Mouse (Mus musculus): Measurements from ENCODE around the gene Phldb2. TPM values are rescaled to one million over a fixed set of nuclear protein-coding genes. Genes with fewer than 3 reads are reported as not detected.
A peak's percentile ranks its signal among the peaks of the same experiment; 100 is the strongest.

Gene Phldb2
- polyA plus RNA-seq, 1 experiment: 55.4 TPM

GRCm38 (mm10) chr16:45986236-45986635, 32.8 kb upstream of the Phldb2 start:
- WGBS: 43% methylated on average over 1 of the region's 1 CpGs

GRCm38 (mm10) chr16:45984610-45985606, 31.5 kb upstream of the Phldb2 start:
- Histone ChIP-seq H3K4me1 (ENCODE audit: control insufficient read depth, insufficient read depth, low read length) (peaks cover 5% of the 10 kb centered on the region; the same call in 1 of the 2 replicates), H3K4me3 (ENCODE audit: insufficient read depth, low read depth, low read length) (no peak overlapping the region), H3K27ac (ENCODE audit: insufficient read depth, low read depth, low read length) (no peak overlapping the region), H3K36me3 (ENCODE audit: control insufficient read depth, insufficient read depth, low read length) (no peaks in the 10 kb centered on the region), H3K27me3 (replicated peaks; ENCODE audit: control insufficient read depth, insufficient read depth, low read length) (no peaks in the 10 kb centered on the region)
- no peak for DNase-seq
- WGBS: 61% methylated on average over 4 of the region's 4 CpGs
- no peak for TF ChIP-seq CTCF (conservative IDR thresholded peaks at IDR 0.05; ENCODE audit: insufficient read depth, insufficient read length, low read depth, low read length)
- TF ChIP-seq POLR2A (IDR thresholded peaks at IDR 0.05; ENCODE audit: low read depth, low read length): no peak

More at GRCm38 (mm10) chr16:45986236-45986635, 32.8 kb upstream of the Phldb2 start:
- no peak overlapping the region for H3K27ac ChIP-seq (ENCODE audit: insufficient read depth, low read depth, low read length)
- peaks cover 5% of the 10 kb centered on the region; the same call in 1 of the 2 replicates for H3K4me1 ChIP-seq (ENCODE audit: control insufficient read depth, insufficient read depth, low read length)
- no peak for DNase-seq
- TF ChIP-seq CTCF (conservative IDR thresholded peaks at IDR 0.05; ENCODE audit: insufficient read depth, insufficient read length, low read depth, low read length) (no peak), POLR2A (IDR thresholded peaks at IDR 0.05; ENCODE audit: low read depth, low read length) (no peak)
- H3K27me3 ChIP-seq (replicated peaks; ENCODE audit: control insufficient read depth, insufficient read depth, low read length): no peaks in the 10 kb centered on the region
- H3K36me3 ChIP-seq (ENCODE audit: control insufficient read depth, insufficient read depth, low read length): no peaks in the 10 kb centered on the region
- no peak overlapping the region for H3K4me3 ChIP-seq (ENCODE audit: insufficient read depth, low read depth, low read length)

- Histone ChIP-seq H3K4me3 (ENCODE audit: insufficient read depth, low read depth, low read length) (no peak overlapping the region), H3K36me3 (ENCODE audit: control insufficient read depth, insufficient read depth, low read length) (no peaks in the 10 kb centered on the region), H3K27ac (ENCODE audit: insufficient read depth, low read depth, low read length) (no peak overlapping the region), H3K4me1 (ENCODE audit: control insufficient read depth, insufficient read depth, low read length) (no peaks in the 10 kb centered on the region; the same call in 1 of the 2 replicates), H3K27me3 (replicated peaks; ENCODE audit: control insufficient read depth, insufficient read depth, low read length) (no peaks in the 10 kb centered on the region)
- TF ChIP-seq CTCF (conservative IDR thresholded peaks at IDR 0.05; ENCODE audit: insufficient read depth, insufficient read length, low read depth, low read length): no peak
- WGBS: 78% methylated on average over 1 of the region's 1 CpGs
- no peak for DNase-seq
These were observed 22.9 kb upstream of the Phldb2 start for GRCm38 (mm10) chr16:45976251-45976650.

GRCm38 (mm10) chr16:45973959-45974686, 20.7 kb upstream of the Phldb2 start:
- TF ChIP-seq POLR2A (IDR thresholded peaks at IDR 0.05; ENCODE audit: low read depth, low read length) (no peak), CTCF (conservative IDR thresholded peaks at IDR 0.05; ENCODE audit: insufficient read depth, insufficient read length, low read depth, low read length) (peak; percentile 57)
- Histone ChIP-seq H3K27me3 (replicated peaks; ENCODE audit: control insufficient read depth, insufficient read depth, low read length) (no peaks in the 10 kb centered on the region), H3K27ac (ENCODE audit: insufficient read depth, low read depth, low read length) (peak overlapping the region; percentile 17; the same call in 1 of the 2 replicates), H3K4me3 (ENCODE audit: insufficient read depth, low read depth, low read length) (no peak overlapping the region), H3K4me1 (ENCODE audit: control insufficient read depth, insufficient read depth, low read length) (no peaks in the 10 kb centered on the region; the same call in 1 of the 2 replicates), H3K36me3 (ENCODE audit: control insufficient read depth, insufficient read depth, low read length) (no peaks in the 10 kb centered on the region)
- DNase-seq: peak; percentile 61
- 48% methylated on average over 9 of the region's 9 CpGs for WGBS

GRCm38 (mm10) chr16:45970187-45970586, 16.8 kb upstream of the Phldb2 start:
- DNase-seq: peak; percentile 25
- Histone ChIP-seq H3K27me3 (replicated peaks; ENCODE audit: control insufficient read depth, insufficient read depth, low read length) (no peaks in the 10 kb centered on the region), H3K4me1 (ENCODE audit: control insufficient read depth, insufficient read depth, low read length) (peaks cover 6% of the 10 kb centered on the region; the same call in 1 of the 2 replicates), H3K27ac (ENCODE audit: insufficient read depth, low read depth, low read length) (no peak overlapping the region), H3K4me3 (ENCODE audit: insufficient read depth, low read depth, low read length) (no peak overlapping the region), H3K36me3 (ENCODE audit: control insufficient read depth, insufficient read depth, low read length) (no peaks in the 10 kb centered on the region)
- no peak for TF ChIP-seq POLR2A (IDR thresholded peaks at IDR 0.05; ENCODE audit: low read depth, low read length)
- no peak for TF ChIP-seq CTCF (conservative IDR thresholded peaks at IDR 0.05; ENCODE audit: insufficient read depth, insufficient read length, low read depth, low read length)
- 90% methylated on average over 2 of the region's 2 CpGs for WGBS

- DNase-seq: no peak
- Histone ChIP-seq H3K4me3 (ENCODE audit: insufficient read depth, low read depth, low read length) (no peak overlapping the region), H3K27me3 (replicated peaks; ENCODE audit: control insufficient read depth, insufficient read depth, low read length) (no peaks in the 10 kb centered on the region), H3K27ac (ENCODE audit: insufficient read depth, low read depth, low read length) (no peak overlapping the region), H3K4me1 (ENCODE audit: control insufficient read depth, insufficient read depth, low read length) (peaks cover 6% of the 10 kb centered on the region; the same call in 1 of the 2 replicates), H3K36me3 (ENCODE audit: control insufficient read depth, insufficient read depth, low read length) (no peaks in the 10 kb centered on the region)
- TF ChIP-seq CTCF (conservative IDR thresholded peaks at IDR 0.05; ENCODE audit: insufficient read depth, insufficient read length, low read depth, low read length): no peak
- no peak for TF ChIP-seq POLR2A (IDR thresholded peaks at IDR 0.05; ENCODE audit: low read depth, low read length)
- 45% methylated on average over 5 of the region's 5 CpGs for WGBS
These were observed 15.3 kb upstream of the Phldb2 start for GRCm38 (mm10) chr16:45968716-45969115.
